Mouse (Mus musculus) heart, embryonic 16.5 days (tissue): ENCODE results near the gene 1700024B05Rik. TPM values are rescaled to one million over a fixed set of nuclear protein-coding genes. Genes with fewer than 3 reads are reported as not detected.
"Not testable (repeated sequence)": the region's sequence is repeated elsewhere in the genome, so short reads cannot be mapped to it uniquely, and the experiment has no call there.

Experiments used
- ATAC-seq: fragments of 200-750 bp; cut with Nextera tagmentation; replicated peaks from 2 replicates; pipeline ENCODE4 v1.8.0; 2017; ENCODE audit warnings: moderate number of reproducible peaks; ENCODE audit not compliant: insufficient read depth, low FRiP score; ENCODE audit errors: extremely low read depth
- H3K27ac ChIP-seq: fragments of 300-500 bp; sonication (generic); 2 replicates; pipeline ENCODE4 v1.5.1; 2014; ENCODE audit warnings: mild to moderate bottlenecking, low read length, control low read depth, moderate library complexity
- H3K27me3 ChIP-seq: fragments of 300-500 bp; sonication (generic); 2 replicates; pipeline ENCODE4 v1.6.1; 2014; ENCODE audit warnings: low read length, mixed read lengths; ENCODE audit not compliant: control insufficient read depth, insufficient read depth
- H3K36me3 ChIP-seq: fragments of 300-500 bp; sonication (generic); 2 replicates; pipeline ENCODE4 v1.6.1; 2014; ENCODE audit not compliant: control insufficient read depth, insufficient read depth
- H3K4me1 ChIP-seq: fragments of 300-500 bp; sonication (generic); 2 replicates; pipeline ENCODE4 v1.6.1; 2014; ENCODE audit warnings: low read length, mixed read lengths; ENCODE audit not compliant: control insufficient read depth, insufficient read depth
- H3K4me2 ChIP-seq: fragments of 300-500 bp; sonication (generic); 2 replicates; pipeline ENCODE4 v1.6.1; 2014; ENCODE audit warnings: low read depth, mild to moderate bottlenecking, control low read depth, low read length
- H3K4me3 ChIP-seq: fragments of 300-500 bp; sonication (generic); 2 replicates; pipeline ENCODE4 v1.5.1; 2014; ENCODE audit warnings: mild to moderate bottlenecking, control low read depth, low read length
- H3K9ac ChIP-seq: fragments of 300-500 bp; sonication (generic); 2 replicates; pipeline ENCODE4 v1.6.1; 2014; ENCODE audit warnings: low read length, control low read depth
- H3K9me3 ChIP-seq: fragments of 300-500 bp; sonication (generic); replicated peaks from 2 replicates; pipeline ENCODE4 v1.6.1; 2016; ENCODE audit warnings: low read length; ENCODE audit not compliant: control insufficient read depth
- WGBS: fragments of 180-500 bp; shearing (Covaris S2); extraction: QIAGEN DNeasy Blood & Tissue Kit; methylation state at CpG from one replicate; pipeline ENCODE4 v1.1.7; 2014; 5-methylcytosine and 5-hydroxymethylcytosine counted together
- polyA plus RNA-seq: library from polyadenylated mRNA; unstranded; fragments of >200 nt; fragmentation: Nextera tagmentation; extraction: Ambion mirVana; gene quantifications from 2 replicates; pipeline ENCODE4 v1.2.1, GENCODE M21; 2015

The 1700024B05Rik gene
- polyA plus RNA-seq: not detected in 2 replicates

DNA sequence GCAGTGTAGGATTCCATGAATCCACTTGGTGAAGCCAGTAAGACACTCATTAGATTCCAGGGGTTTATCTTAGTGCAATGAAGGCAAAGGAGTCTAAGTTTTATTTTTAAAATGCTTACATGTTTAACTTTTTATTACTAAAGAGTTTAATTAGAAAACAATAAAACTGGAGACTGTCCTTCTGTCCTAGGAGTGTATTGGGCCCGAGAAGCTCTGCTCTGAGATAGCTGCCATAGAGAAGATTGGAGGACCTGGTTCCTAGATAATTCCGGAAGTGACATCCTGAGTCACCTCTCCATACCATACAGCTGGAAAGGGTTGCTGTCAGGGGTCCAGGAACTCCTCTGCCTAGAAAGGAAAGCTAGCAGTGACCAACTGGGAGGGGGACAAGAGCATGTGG is at the start of gene 1700024B05Rik:
Gene 1700024B05Rik, plus strand, starts transcription at position 301 of the 400 bp plus-strand sequence.
- not testable (repeated sequence) for H3K4me3 ChIP-seq, H3K27ac ChIP-seq, H3K9ac ChIP-seq, H3K4me1 ChIP-seq, H3K9me3 ChIP-seq, ATAC-seq, H3K4me2 ChIP-seq, H3K36me3 ChIP-seq, H3K27me3 ChIP-seq
- 79% methylated on average over 1 of the region's 2 CpGs for WGBS

DNA sequence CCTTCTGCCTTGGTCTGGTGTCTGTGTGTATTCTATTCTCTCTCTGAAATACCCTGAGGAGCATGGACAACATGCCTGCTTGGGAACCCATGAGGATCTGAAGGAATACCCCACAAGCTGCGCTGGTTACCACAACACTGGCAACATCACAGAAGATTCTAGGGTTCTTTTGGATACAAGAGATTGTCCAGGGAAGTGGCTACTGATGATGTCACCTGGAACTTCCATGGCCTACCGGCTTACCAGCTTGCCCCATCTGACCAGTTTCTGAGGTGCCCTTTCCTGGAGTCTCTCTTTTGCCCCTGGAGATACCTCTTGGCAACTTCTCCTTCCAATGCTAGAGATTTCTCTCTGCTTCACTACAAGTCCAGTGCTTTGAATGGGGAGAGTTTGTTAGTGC is 36.6 kb upstream of the 1700024B05Rik start, which contains the start of gene Gm7980:
Gene Gm7980, minus strand, starts transcription at position 101 of the 400 bp plus-strand sequence.
- H3K36me3 ChIP-seq, H3K9me3 ChIP-seq, H3K4me3 ChIP-seq, ATAC-seq, H3K4me1 ChIP-seq, H3K27ac ChIP-seq, H3K9ac ChIP-seq, H3K27me3 ChIP-seq, H3K4me2 ChIP-seq: not testable (repeated sequence)
- WGBS: no CpG with 5 or more reads among the region's 2 CpGs

DNA sequence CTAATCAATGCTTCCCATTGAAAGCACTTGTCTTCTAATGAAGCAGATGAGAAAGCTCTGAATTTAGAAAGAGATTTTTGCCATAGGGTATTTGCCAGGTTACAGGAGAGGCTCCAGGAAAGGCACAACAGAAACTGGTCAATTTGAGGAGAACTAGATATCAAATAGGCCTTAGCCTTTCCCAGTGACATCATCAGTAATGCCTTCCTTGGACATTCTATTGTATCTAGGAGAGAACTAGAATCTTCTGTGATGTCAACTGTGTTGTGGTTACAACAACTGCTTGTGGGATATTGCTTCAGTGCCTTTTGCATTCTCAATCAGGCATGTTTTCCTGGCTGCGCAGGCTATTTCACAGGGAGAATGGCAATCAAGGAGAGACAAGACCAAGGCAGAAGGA is 19.1 kb upstream of the 1700024B05Rik start, which contains the start of gene 1700049E17Rik1:
Gene 1700049E17Rik1, plus strand, starts transcription at position 301 of the 400 bp plus-strand sequence.
- WGBS: no CpG with 5 or more reads among the region's 1 CpGs
- not testable (repeated sequence) for H3K27ac ChIP-seq

DNA sequence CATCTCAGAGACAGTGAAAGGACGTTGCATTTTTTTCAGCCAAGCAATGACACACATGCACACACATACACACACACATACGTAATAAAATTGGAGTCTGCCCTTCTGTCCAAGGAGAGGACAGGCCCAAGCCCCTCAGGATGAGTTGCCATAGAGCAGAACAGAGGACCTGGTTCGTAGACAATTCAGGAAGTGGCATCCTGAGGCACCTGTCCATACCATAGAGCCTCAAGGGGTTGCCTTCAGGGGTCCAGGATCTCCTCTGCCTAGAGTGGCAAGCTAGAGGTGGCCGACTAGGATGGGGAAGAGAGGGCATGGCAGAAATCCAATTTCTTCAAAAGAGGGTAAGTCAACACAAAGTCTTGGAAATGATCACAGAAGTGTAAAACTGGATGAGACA is 20.3 kb downstream of the 1700024B05Rik start:
- H3K27ac ChIP-seq, H3K4me2 ChIP-seq, H3K4me1 ChIP-seq, ATAC-seq, H3K9me3 ChIP-seq, H3K27me3 ChIP-seq, H3K9ac ChIP-seq, H3K36me3 ChIP-seq, H3K4me3 ChIP-seq: not testable (repeated sequence)
- 53% methylated on average over 4 of the region's 4 CpGs for WGBS

More for the DNA sequence above, 19.1 kb upstream of the 1700024B05Rik start, which contains the start of gene 1700049E17Rik1:
- not testable (repeated sequence) for H3K4me3 ChIP-seq, H3K27me3 ChIP-seq, ATAC-seq, H3K36me3 ChIP-seq, H3K9ac ChIP-seq, H3K4me1 ChIP-seq, H3K9me3 ChIP-seq, H3K4me2 ChIP-seq

DNA sequence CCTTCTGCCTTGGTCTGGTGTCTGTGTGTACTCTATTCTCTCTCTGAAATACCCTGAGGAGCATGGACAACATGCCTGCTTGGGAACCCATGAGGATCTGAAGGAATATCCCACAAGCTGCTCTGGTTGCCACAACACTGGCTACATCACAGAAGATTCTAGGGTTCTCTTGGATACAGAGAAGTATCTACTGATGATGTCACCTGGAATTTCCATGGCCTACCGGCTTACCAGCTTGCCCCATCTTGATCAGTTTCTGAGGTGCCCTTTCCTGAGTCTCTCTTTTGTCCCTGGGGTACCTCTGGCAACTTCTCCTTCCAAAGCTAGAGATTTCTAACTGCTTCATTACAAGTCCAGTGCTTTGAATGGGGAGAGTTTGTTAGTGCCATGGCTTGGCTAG is 24.0 kb downstream of the 1700024B05Rik start, which contains the start of gene Gm6401:
Gene Gm6401, minus strand, starts transcription at position 101 of the 400 bp plus-strand sequence.
- not testable (repeated sequence) for H3K4me2 ChIP-seq, H3K4me3 ChIP-seq, ATAC-seq, H3K36me3 ChIP-seq, H3K9ac ChIP-seq, H3K9me3 ChIP-seq, H3K27me3 ChIP-seq, H3K4me1 ChIP-seq, H3K27ac ChIP-seq
- 73% methylated on average over 1 of the region's 1 CpGs for WGBS

DNA sequence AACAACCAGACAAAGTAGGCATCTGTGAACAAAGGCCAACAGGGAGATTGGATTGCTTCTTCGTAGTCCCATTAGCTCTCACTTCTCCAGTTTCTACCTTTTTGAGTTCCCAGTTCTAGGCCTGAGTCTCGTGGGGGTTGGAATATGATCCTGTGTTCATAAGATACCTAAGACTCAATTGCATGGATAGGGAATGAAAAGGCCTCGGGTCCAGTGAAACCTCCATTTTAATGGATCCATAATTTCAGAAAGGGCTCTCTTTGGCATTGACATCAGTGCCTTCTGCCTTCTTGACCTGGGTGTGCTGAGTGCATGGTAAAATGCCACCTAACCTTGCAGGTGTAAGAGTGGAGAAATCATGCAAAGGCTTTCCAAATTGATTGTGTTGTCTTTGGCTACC is 24.8 kb downstream of the 1700024B05Rik start:
- not testable (repeated sequence) for H3K36me3 ChIP-seq, H3K4me1 ChIP-seq, H3K4me3 ChIP-seq, H3K4me2 ChIP-seq, H3K9me3 ChIP-seq, ATAC-seq, H3K27me3 ChIP-seq, H3K27ac ChIP-seq, H3K9ac ChIP-seq
- WGBS: 48% methylated on average over 3 of the region's 3 CpGs

DNA sequence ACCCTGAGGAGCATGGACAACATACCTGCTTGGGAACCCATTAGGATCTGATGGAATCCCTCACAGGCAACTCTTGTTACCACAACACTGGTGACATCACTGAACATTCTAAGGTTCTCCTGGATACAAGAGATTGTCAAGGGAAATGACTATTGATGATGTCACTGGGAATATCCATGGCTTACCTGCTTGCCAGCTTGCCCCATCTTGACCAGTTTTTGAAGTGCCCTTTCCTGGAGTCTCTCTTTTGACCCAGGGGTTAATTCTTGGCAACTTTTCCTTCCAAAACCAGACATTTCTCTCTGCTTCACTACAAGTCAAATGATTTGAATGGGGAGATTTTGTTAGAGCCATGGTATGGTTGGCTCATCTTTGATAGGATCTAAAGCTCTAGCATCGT is 39.4 kb downstream of the 1700024B05Rik start, which contains the start of gene Gm3543:
Gene Gm3543, minus strand, starts transcription at position 101 of the 400 bp plus-strand sequence.
- no CpG with 5 or more reads among the region's 1 CpGs for WGBS
- not testable (repeated sequence) for H3K27me3 ChIP-seq, H3K36me3 ChIP-seq

More for the DNA sequence above, 39.4 kb downstream of the 1700024B05Rik start, which contains the start of gene Gm3543:
- not testable (repeated sequence) for ATAC-seq, H3K9ac ChIP-seq, H3K4me2 ChIP-seq, H3K4me1 ChIP-seq, H3K9me3 ChIP-seq, H3K27ac ChIP-seq, H3K4me3 ChIP-seq

Other genes with a start within 250 kb of the 1700024B05Rik start
- not detected in 2 replicates for gene Gm8068, start 242.1 kb upstream of the 1700024B05Rik start, polyA plus RNA-seq
- gene Gm7929, start 193.4 kb upstream of the 1700024B05Rik start, polyA plus RNA-seq: not detected in 2 replicates
- not detected in 2 replicates for gene Gm47189, start 171.6 kb upstream of the 1700024B05Rik start, polyA plus RNA-seq
- gene Gm7980, start 36.7 kb upstream of the 1700024B05Rik start, polyA plus RNA-seq: not detected in 2 replicates
- not detected in 2 replicates for gene 1700049E17Rik1, start 19.0 kb upstream of the 1700024B05Rik start, polyA plus RNA-seq
- not detected in 2 replicates for gene Gm6401, start 23.9 kb downstream of the 1700024B05Rik start, polyA plus RNA-seq
- gene Gm3543, start 39.3 kb downstream of the 1700024B05Rik start, polyA plus RNA-seq: not detected in 2 replicates
- not detected in 2 replicates for gene Gm7951, start 173.4 kb downstream of the 1700024B05Rik start, polyA plus RNA-seq
- not detected in 2 replicates for gene Gm17027, start 218.6 kb downstream of the 1700024B05Rik start, polyA plus RNA-seq
- gene Gm3573, start 246.8 kb downstream of the 1700024B05Rik start, polyA plus RNA-seq: not detected in 2 replicates